Mouse (Mus musculus) liver, embryonic 15.5 days (tissue): ENCODE results near the gene Tbc1d2. TPM values are rescaled to one million over a fixed set of nuclear protein-coding genes. Genes with fewer than 3 reads are reported as not detected.

Experiments used
- ATAC-seq: fragments of 200-750 bp; cut with Nextera tagmentation; 2 replicates; pipeline ENCODE4 v1.8.0; 2017; ENCODE audit warnings: moderate number of reproducible peaks, mild to moderate bottlenecking, moderate library complexity; ENCODE audit not compliant: insufficient read depth
- H3K27ac ChIP-seq: fragments of 300-500 bp; sonication (generic); replicated peaks from 2 replicates; pipeline ENCODE4 v1.5.1; 2015; ENCODE audit warnings: mild to moderate bottlenecking, inconsistent platforms
- H3K27me3 ChIP-seq: fragments of 300-500 bp; sonication (generic); 2 replicates; pipeline ENCODE4 v1.6.1; 2015; ENCODE audit warnings: mild to moderate bottlenecking, inconsistent platforms
- H3K36me3 ChIP-seq: fragments of 300-500 bp; sonication (generic); replicated peaks from 2 replicates; pipeline ENCODE4 v1.6.1; 2015; ENCODE audit warnings: moderate library complexity, mild to moderate bottlenecking, inconsistent platforms
- H3K4me1 ChIP-seq: fragments of 300-500 bp; sonication (generic); replicated peaks from 2 replicates; pipeline ENCODE4 v1.6.1; 2015; ENCODE audit warnings: inconsistent platforms
- H3K4me2 ChIP-seq: fragments of 300-500 bp; sonication (generic); 2 replicates; pipeline ENCODE4 v1.6.1; 2015; ENCODE audit warnings: moderate library complexity, mild to moderate bottlenecking, inconsistent platforms
- H3K4me3 ChIP-seq: fragments of 300-500 bp; sonication (generic); replicated peaks from 2 replicates; pipeline ENCODE4 v1.5.1; 2015; ENCODE audit warnings: mild to moderate bottlenecking, inconsistent platforms
- H3K9ac ChIP-seq: fragments of 300-500 bp; sonication (generic); 2 replicates; pipeline ENCODE4 v1.6.1; 2015; ENCODE audit warnings: moderate library complexity, mild to moderate bottlenecking, inconsistent platforms
- H3K9me3 ChIP-seq: fragments of 300-500 bp; sonication (generic); replicated peaks from 2 replicates; pipeline ENCODE4 v1.6.1; 2016; ENCODE audit warnings: inconsistent platforms
- WGBS: fragments of 180-500 bp; shearing (Covaris S2); methylation state at CpG from one replicate; pipeline ENCODE4 v1.1.7; 2015; ENCODE audit warnings: mixed read lengths; ENCODE audit not compliant: insufficient replicate concordance; 5-methylcytosine and 5-hydroxymethylcytosine counted together
- polyA plus RNA-seq: library from polyadenylated mRNA; unstranded; fragments of >200 nt; fragmentation: Nextera tagmentation; extraction: Ambion mirVana; gene quantifications from 2 replicates; pipeline ENCODE4 v1.2.1, GENCODE M21; 2015

Gene Tbc1d2
- polyA plus RNA-seq, 1 experiment from 2014 or later: 0.78 TPM

- Histone ChIP-seq H3K9me3 (no peaks in the 10 kb centered on the region), H3K4me1 (peaks cover 23% of the 10 kb centered on the region), H3K36me3 (no peaks in the 10 kb centered on the region), H3K4me3 (no peak overlapping the region), H3K9ac (no peak overlapping the region), H3K27me3 (no peaks in the 10 kb centered on the region), H3K4me2 (peak overlapping the region; percentile 54; the same call in 1 of the 2 replicates), H3K27ac (no peak overlapping the region)
- no peak for ATAC-seq
- 33% methylated on average over 8 of the region's 8 CpGs for WGBS
Measured at GRCm38 (mm10) chr4:46620946-46621345, 29.1 kb downstream of the Tbc1d2 start.

- peak overlapping the region; percentile 54 for H3K4me2 ChIP-seq
- H3K9ac ChIP-seq: no peak overlapping the region
- no peaks in the 10 kb centered on the region for H3K9me3 ChIP-seq
- H3K27me3 ChIP-seq: no peaks in the 10 kb centered on the region; the same call in 1 of the 2 replicates
- H3K4me3 ChIP-seq: peak overlapping the region; percentile 29
- H3K27ac ChIP-seq: no peak overlapping the region
- WGBS: 15% methylated on average over 23 of the region's 23 CpGs
- peak; percentile 53; the same call in 1 of the 2 replicates for ATAC-seq
- no peaks in the 10 kb centered on the region for H3K36me3 ChIP-seq
- peaks cover 23% of the 10 kb centered on the region for H3K4me1 ChIP-seq
Measured at GRCm38 (mm10) chr4:46620330-46620729, 29.7 kb downstream of the Tbc1d2 start.

- 38% methylated on average over 11 of the region's 11 CpGs for WGBS
- no peak for ATAC-seq
- Histone ChIP-seq H3K9me3 (no peaks in the 10 kb centered on the region), H3K36me3 (no peaks in the 10 kb centered on the region), H3K4me1 (peaks cover 23% of the 10 kb centered on the region), H3K27ac (no peak overlapping the region), H3K9ac (no peak overlapping the region), H3K4me2 (no peak overlapping the region), H3K27me3 (peaks cover 11% of the 10 kb centered on the region; the same call in 1 of the 2 replicates), H3K4me3 (no peak overlapping the region)
Measured at GRCm38 (mm10) chr4:46618196-46618817, 31.7 kb downstream of the Tbc1d2 start.

GRCm38 (mm10) chr4:46617408-46617807, 32.6 kb downstream of the Tbc1d2 start:
- Histone ChIP-seq H3K4me1 (peaks cover 23% of the 10 kb centered on the region), H3K36me3 (no peaks in the 10 kb centered on the region)
- 53% methylated on average over 6 of the region's 6 CpGs for WGBS

GRCm38 (mm10) chr4:46614641-46615040, 35.4 kb downstream of the Tbc1d2 start:
- Histone ChIP-seq H3K4me2 (peak overlapping the region; percentile 37), H3K9me3 (no peaks in the 10 kb centered on the region), H3K9ac (no peak overlapping the region), H3K27me3 (peaks cover 11% of the 10 kb centered on the region; the same call in 1 of the 2 replicates), H3K27ac (no peak overlapping the region), H3K4me1 (peaks cover 8% of the 10 kb centered on the region), H3K36me3 (no peaks in the 10 kb centered on the region), H3K4me3 (0 out of 2 replicates have a peak overlapping the region, but pooled peaks have one; percentile 8)
- no peak for ATAC-seq
- 26% methylated on average over 9 of the region's 9 CpGs for WGBS

More at GRCm38 (mm10) chr4:46617408-46617807, 32.6 kb downstream of the Tbc1d2 start:
- H3K4me3 ChIP-seq: no peak overlapping the region
- no peak for ATAC-seq
- H3K9me3 ChIP-seq: no peaks in the 10 kb centered on the region
- H3K27ac ChIP-seq: no peak overlapping the region
- H3K27me3 ChIP-seq: peaks cover 11% of the 10 kb centered on the region; the same call in 1 of the 2 replicates
- no peak overlapping the region for H3K9ac ChIP-seq
- H3K4me2 ChIP-seq: no peak overlapping the region

- no peak for ATAC-seq
- no peaks in the 10 kb centered on the region for H3K36me3 ChIP-seq
- H3K27me3 ChIP-seq: peaks cover 11% of the 10 kb centered on the region; the same call in 1 of the 2 replicates
- H3K4me3 ChIP-seq: no peak overlapping the region
- no peak overlapping the region for H3K9ac ChIP-seq
- H3K27ac ChIP-seq: no peak overlapping the region
- H3K9me3 ChIP-seq: no peaks in the 10 kb centered on the region
- H3K4me2 ChIP-seq: peak overlapping the region; percentile 37; the same call in 1 of the 2 replicates
- peaks cover 6% of the 10 kb centered on the region; the same call in 1 of the 2 replicates for H3K4me1 ChIP-seq
- 12% methylated on average over 12 of the region's 12 CpGs for WGBS
Measured at GRCm38 (mm10) chr4:46613618-46614017, 36.4 kb downstream of the Tbc1d2 start.

GRCm38 (mm10) chr4:46611181-46611580, 38.8 kb downstream of the Tbc1d2 start:
- no peak overlapping the region for H3K4me2 ChIP-seq
- no peak overlapping the region for H3K4me3 ChIP-seq
- H3K36me3 ChIP-seq: no peaks in the 10 kb centered on the region
- ATAC-seq: no peak
- no peaks in the 10 kb centered on the region for H3K4me1 ChIP-seq
- WGBS: 0% methylated on average over 4 of the region's 4 CpGs
- no peak overlapping the region for H3K9ac ChIP-seq
- no peaks in the 10 kb centered on the region for H3K9me3 ChIP-seq
- H3K27me3 ChIP-seq: peaks cover 11% of the 10 kb centered on the region; the same call in 1 of the 2 replicates
- H3K27ac ChIP-seq: no peak overlapping the region

GRCm38 (mm10) chr4:46607601-46608000, 42.4 kb downstream of the Tbc1d2 start:
- Histone ChIP-seq H3K27me3 (peaks cover 14% of the 10 kb centered on the region), H3K4me2 (no peak overlapping the region), H3K36me3 (no peaks in the 10 kb centered on the region), H3K9me3 (no peaks in the 10 kb centered on the region), H3K4me1 (no peaks in the 10 kb centered on the region), H3K27ac (no peak overlapping the region), H3K4me3 (no peak overlapping the region), H3K9ac (no peak overlapping the region)
- WGBS: 53% methylated on average over 3 of the region's 3 CpGs
- ATAC-seq: no peak

GRCm38 (mm10) chr4:46605451-46605850, 44.6 kb downstream of the Tbc1d2 start:
- no peak for ATAC-seq
- 75% methylated on average over 11 of the region's 11 CpGs for WGBS
- H3K27ac ChIP-seq: no peak overlapping the region
- H3K4me2 ChIP-seq: no peak overlapping the region
- H3K36me3 ChIP-seq: no peaks in the 10 kb centered on the region
- no peak overlapping the region for H3K4me3 ChIP-seq
- no peaks in the 10 kb centered on the region for H3K9me3 ChIP-seq
- H3K4me1 ChIP-seq: peaks cover 13% of the 10 kb centered on the region
- no peak overlapping the region for H3K9ac ChIP-seq
- H3K27me3 ChIP-seq: peaks cover 36% of the 10 kb centered on the region

- Histone ChIP-seq H3K4me1 (peaks cover 23% of the 10 kb centered on the region), H3K9ac (no peak overlapping the region), H3K4me2 (no peak overlapping the region), H3K27ac (no peak overlapping the region), H3K36me3 (no peaks in the 10 kb centered on the region), H3K4me3 (no peak overlapping the region), H3K9me3 (no peaks in the 10 kb centered on the region), H3K27me3 (peaks cover 59% of the 10 kb centered on the region)
- ATAC-seq: no peak
- WGBS: 41% methylated on average over 7 of the region's 7 CpGs
Measured at GRCm38 (mm10) chr4:46602704-46603103, 47.3 kb downstream of the Tbc1d2 start.

- H3K4me2 ChIP-seq: peak within 1 kb of the TSS; percentile 80
- no peak within 1 kb of the TSS for H3K27ac ChIP-seq
Measured at GRCm38 (mm10) chr4:46601844-46602423, 48.1 kb downstream of the Tbc1d2 start, which contains the start of gene Coro2a. Gene Coro2a (minus strand): TSS chr4:46602202.

More at GRCm38 (mm10) chr4:46601844-46602423, 48.1 kb downstream of the Tbc1d2 start, which contains the start of gene Coro2a:
- peaks cover 28% of the 10 kb centered on the region for H3K4me1 ChIP-seq
- peak; percentile 68 for ATAC-seq
- no peaks in the 10 kb centered on the region for H3K36me3 ChIP-seq
- peak within 1 kb of the TSS; percentile 41; the same call in 1 of the 2 replicates for H3K9ac ChIP-seq
- H3K4me3 ChIP-seq: peak within 1 kb of the TSS; percentile 58
- under 1% methylated on average over 63 of the region's 66 CpGs for WGBS
- H3K9me3 ChIP-seq: no peaks in the 10 kb centered on the region
- peaks cover 66% of the 10 kb centered on the region for H3K27me3 ChIP-seq
